Mouse (Mus musculus): ENCODE measurements around the gene Casq1. TPM values are rescaled to one million over a fixed set of nuclear protein-coding genes. Genes with fewer than 3 reads are reported as not detected.
"Not testable (repeated sequence)": the region's sequence is repeated elsewhere in the genome, so short reads cannot be mapped to it uniquely, and the experiment has no call there.

The Casq1 gene
- 2.3 and 2.6 TPM in 2 replicates for polyA plus RNA-seq (2015; fragmentation: Nextera tagmentation; extraction: Ambion mirVana)

GRCm38 (mm10) chr1:172219451-172220406 lies at the start of gene Casq1:
Gene Casq1, minus strand, starts transcription at chr1:172219868.
- Histone ChIP-seq H3K27me3 (no peaks in the 10 kb centered on the region), H3K9me3 (no peaks in the 10 kb centered on the region), H3K27ac (replicated peaks) (peak within 1 kb of the TSS; percentile 76), H3K4me2 (no peak within 1 kb of the TSS), H3K4me1 (replicated peaks) (peaks cover 63% of the 10 kb centered on the region), H3K9ac (no peak within 1 kb of the TSS), H3K4me3 (no peak within 1 kb of the TSS), H3K36me3 (no peaks in the 10 kb centered on the region)
- WGBS = 84% methylated on average over 19 of the region's 19 CpGs
- ATAC-seq (ENCODE audit: low read depth) = no peak

GRCm38 (mm10) chr1:172261477-172262078 lies 41.9 kb upstream of the Casq1 start, which contains the start of gene Igsf8:
Gene Igsf8, plus strand, starts transcription at chr1:172261641.
- H3K4me1 ChIP-seq (replicated peaks) = peaks cover 13% of the 10 kb centered on the region
- WGBS = 12% methylated on average over 8 of the region's 8 CpGs
- ATAC-seq (ENCODE audit: low read depth) = 0 out of 2 replicates have a peak, but pooled peaks have one; percentile 47
- H3K36me3 ChIP-seq = no peaks in the 10 kb centered on the region
- no peak within 1 kb of the TSS for H3K4me2 ChIP-seq
- no peak within 1 kb of the TSS for H3K4me3 ChIP-seq
- H3K27me3 ChIP-seq = no peaks in the 10 kb centered on the region
- H3K9me3 ChIP-seq = no peaks in the 10 kb centered on the region
- H3K9ac ChIP-seq = no peak within 1 kb of the TSS; the same call in 1 of the 2 replicates
- H3K27ac ChIP-seq (replicated peaks) = peak within 1 kb of the TSS; percentile 74

- H3K36me3 ChIP-seq = no peaks in the 10 kb centered on the region
- no peaks in the 10 kb centered on the region for H3K27me3 ChIP-seq
- no peak within 1 kb of the TSS for H3K9ac ChIP-seq
- no peak for ATAC-seq (ENCODE audit: low read depth)
- WGBS = 92% methylated on average over 6 of the region's 6 CpGs
- peaks cover 13% of the 10 kb centered on the region for H3K4me1 ChIP-seq (replicated peaks)
- H3K27ac ChIP-seq (replicated peaks) = no peak within 1 kb of the TSS
- H3K4me2 ChIP-seq = no peak within 1 kb of the TSS
- H3K9me3 ChIP-seq = no peaks in the 10 kb centered on the region
- H3K4me3 ChIP-seq = no peak within 1 kb of the TSS
These were observed 38.6 kb upstream of the Casq1 start, which contains the start of gene Atp1a4 for GRCm38 (mm10) chr1:172258314-172258713. Gene Atp1a4, minus strand, starts transcription at chr1:172258414.

- no peak for ATAC-seq (ENCODE audit: low read depth)
- Histone ChIP-seq H3K36me3 (no peaks in the 10 kb centered on the region), H3K9me3 (no peaks in the 10 kb centered on the region), H3K4me1 (replicated peaks) (peaks cover 8% of the 10 kb centered on the region), H3K4me2 (no peak overlapping the region), H3K4me3 (no peak overlapping the region), H3K27ac (replicated peaks) (no peak overlapping the region), H3K27me3 (peaks cover 16% of the 10 kb centered on the region), H3K9ac (no peak overlapping the region)
- WGBS = 41% methylated on average over 2 of the region's 2 CpGs
These were observed 28.0 kb upstream of the Casq1 start for GRCm38 (mm10) chr1:172247679-172248078.

GRCm38 (mm10) chr1:172247216-172247615 lies 27.5 kb upstream of the Casq1 start:
- ATAC-seq (ENCODE audit: low read depth) = 0 out of 2 replicates have a peak, but pooled peaks have one; percentile 28
- H3K4me2 ChIP-seq = no peak overlapping the region
- H3K27ac ChIP-seq (replicated peaks) = no peak overlapping the region
- peaks cover 8% of the 10 kb centered on the region for H3K4me1 ChIP-seq (replicated peaks)
- H3K27me3 ChIP-seq = peaks cover 16% of the 10 kb centered on the region
- no peak overlapping the region for H3K9ac ChIP-seq
- 73% methylated on average over 4 of the region's 4 CpGs for WGBS
- no peaks in the 10 kb centered on the region for H3K9me3 ChIP-seq
- no peaks in the 10 kb centered on the region for H3K36me3 ChIP-seq
- no peak overlapping the region for H3K4me3 ChIP-seq

GRCm38 (mm10) chr1:172244645-172245044 lies 25.0 kb upstream of the Casq1 start:
- not testable (repeated sequence) for H3K4me3 ChIP-seq; H3K9ac ChIP-seq; H3K27ac ChIP-seq (replicated peaks); H3K36me3 ChIP-seq; ATAC-seq (ENCODE audit: low read depth); H3K9me3 ChIP-seq
- WGBS = 43% methylated on average over 23 of the region's 23 CpGs
- H3K27me3 ChIP-seq = peaks cover 16% of the 10 kb centered on the region
- H3K4me1 ChIP-seq (replicated peaks) = peaks cover 18% of the 10 kb centered on the region
- H3K4me2 ChIP-seq = peak overlapping the region; percentile 15; the same call in 1 of the 2 replicates

GRCm38 (mm10) chr1:172243547-172244205 lies 24.0 kb upstream of the Casq1 start:
- peaks cover 18% of the 10 kb centered on the region for H3K4me1 ChIP-seq (replicated peaks)
- WGBS = 32% methylated on average over 16 of the region's 16 CpGs

GRCm38 (mm10) chr1:172242401-172242800 lies 22.7 kb upstream of the Casq1 start:
- Histone ChIP-seq H3K27ac (replicated peaks) (no peak overlapping the region), H3K4me1 (replicated peaks) (peaks cover 18% of the 10 kb centered on the region), H3K27me3 (peaks cover 16% of the 10 kb centered on the region), H3K36me3 (no peaks in the 10 kb centered on the region), H3K9ac (no peak overlapping the region), H3K4me3 (no peak overlapping the region), H3K4me2 (no peak overlapping the region), H3K9me3 (no peaks in the 10 kb centered on the region)
- peak; percentile 21; the same call in 1 of the 2 replicates for ATAC-seq (ENCODE audit: low read depth)
- 30% methylated on average over 2 of the region's 2 CpGs for WGBS

More at GRCm38 (mm10) chr1:172243547-172244205, 24.0 kb upstream of the Casq1 start:
- Histone ChIP-seq H3K27ac (replicated peaks) (no peak overlapping the region), H3K9ac (no peak overlapping the region), H3K36me3 (no peaks in the 10 kb centered on the region), H3K4me2 (peak overlapping the region; percentile 15; the same call in 1 of the 2 replicates), H3K4me3 (no peak overlapping the region), H3K27me3 (peaks cover 16% of the 10 kb centered on the region), H3K9me3 (no peaks in the 10 kb centered on the region)
- no peak for ATAC-seq (ENCODE audit: low read depth)

- Histone ChIP-seq H3K27ac (replicated peaks) (no peak overlapping the region), H3K4me1 (replicated peaks) (peaks cover 18% of the 10 kb centered on the region), H3K9ac (no peak overlapping the region), H3K9me3 (no peaks in the 10 kb centered on the region), H3K4me3 (no peak overlapping the region), H3K4me2 (no peak overlapping the region), H3K36me3 (no peaks in the 10 kb centered on the region), H3K27me3 (peaks cover 13% of the 10 kb centered on the region)
- ATAC-seq (ENCODE audit: low read depth) = no peak
- WGBS = 21% methylated on average over 6 of the region's 6 CpGs
These were observed 21.5 kb upstream of the Casq1 start for GRCm38 (mm10) chr1:172240945-172241708.

GRCm38 (mm10) chr1:172229215-172229614 lies 9.5 kb upstream of the Casq1 start:
- Histone ChIP-seq H3K27me3 (no peaks in the 10 kb centered on the region), H3K4me2 (no peak overlapping the region), H3K27ac (replicated peaks) (no peak overlapping the region), H3K9me3 (no peaks in the 10 kb centered on the region), H3K9ac (no peak overlapping the region), H3K36me3 (no peaks in the 10 kb centered on the region), H3K4me3 (no peak overlapping the region), H3K4me1 (replicated peaks) (no peaks in the 10 kb centered on the region)
- WGBS = 90% methylated on average over 1 of the region's 1 CpGs
- no peak for ATAC-seq (ENCODE audit: low read depth)

- Histone ChIP-seq H3K36me3 (no peaks in the 10 kb centered on the region), H3K4me3 (no peak overlapping the region), H3K4me1 (replicated peaks) (no peaks in the 10 kb centered on the region), H3K27ac (replicated peaks) (no peak overlapping the region), H3K9me3 (no peaks in the 10 kb centered on the region), H3K9ac (no peak overlapping the region), H3K4me2 (no peak overlapping the region), H3K27me3 (no peaks in the 10 kb centered on the region)
- 92% methylated on average over 2 of the region's 2 CpGs for WGBS
- no peak for ATAC-seq (ENCODE audit: low read depth)
These were observed 8.5 kb upstream of the Casq1 start for GRCm38 (mm10) chr1:172228209-172228608.
